Mouse (Mus musculus) embryonic facial prominence, embryonic 11.5 days (tissue): Measurements from ENCODE around the gene Slc25a47. TPM values are rescaled to one million over a fixed set of nuclear protein-coding genes. Genes with fewer than 3 reads are reported as not detected.

ENCODE experiments used
- ATAC-seq: fragments of 200-750 bp; cut with Nextera tagmentation; replicated peaks from 2 replicates; pipeline ENCODE4 v1.8.0; 2017; ENCODE audit warnings: low read depth; ENCODE audit not compliant: insufficient number of reproducible peaks, low FRiP score, low TSS enrichment
- DNase-seq: peaks from one replicate; pipeline ENCODE4 v3.0.0-alpha.2; 2015; ENCODE audit warnings: low spot score
- H3K27ac ChIP-seq: fragments of 300-500 bp; sonication (generic); replicated peaks from 2 replicates; pipeline ENCODE4 v1.5.1; 2014; ENCODE audit warnings: mild to moderate bottlenecking, low read depth, low read length, control low read depth
- H3K27me3 ChIP-seq: fragments of 300-500 bp; sonication (generic); 2 replicates; pipeline ENCODE4 v1.6.1; 2014; ENCODE audit warnings: mild to moderate bottlenecking, low read length, moderate library complexity, mixed read lengths; ENCODE audit not compliant: control insufficient read depth, insufficient read depth
- H3K36me3 ChIP-seq: fragments of 300-500 bp; sonication (generic); replicated peaks from 2 replicates; pipeline ENCODE4 v1.6.1; 2014; ENCODE audit warnings: low read depth, mild to moderate bottlenecking, low read length, moderate library complexity, mixed read lengths; ENCODE audit not compliant: control insufficient read depth, insufficient read depth
- H3K4me1 ChIP-seq: fragments of 300-500 bp; sonication (generic); 2 replicates; pipeline ENCODE4 v1.6.1; 2014; ENCODE audit warnings: low read length, mixed read lengths; ENCODE audit not compliant: control insufficient read depth, insufficient read depth
- H3K4me2 ChIP-seq: fragments of 300-500 bp; sonication (generic); 2 replicates; pipeline ENCODE4 v1.6.1; 2014; ENCODE audit warnings: low read depth, mild to moderate bottlenecking, control low read depth, low read length, moderate library complexity
- H3K4me3 ChIP-seq: fragments of 300-500 bp; sonication (generic); 2 replicates; pipeline ENCODE4 v1.5.1; 2014; ENCODE audit warnings: low read depth, low read length, control low read depth
- H3K9ac ChIP-seq: fragments of 300-500 bp; sonication (generic); replicated peaks from 2 replicates; pipeline ENCODE4 v1.6.1; 2014; ENCODE audit warnings: mild to moderate bottlenecking, control low read depth, low read length
- H3K9me3 ChIP-seq: fragments of 300-500 bp; sonication (generic); replicated peaks from 2 replicates; pipeline ENCODE4 v1.6.1; 2016; ENCODE audit warnings: mild to moderate bottlenecking, low read length, inconsistent platforms, mixed read lengths; ENCODE audit not compliant: control insufficient read depth
- WGBS: fragments of 180-500 bp; shearing (Covaris S2); extraction: QIAGEN DNeasy Blood & Tissue Kit; methylation state at CpG from one replicate; pipeline ENCODE4 v1.1.7; 2014; 5-methylcytosine and 5-hydroxymethylcytosine counted together
- polyA plus RNA-seq: library from polyadenylated mRNA; unstranded; fragments of >200 nt; fragmentation: Nextera tagmentation; extraction: Ambion mirVana; gene quantifications from 2 replicates; pipeline ENCODE4 v1.2.1, GENCODE M21; 2014

The Slc25a47 gene
- polyA plus RNA-seq, 1 experiment from 2014 or later: 11.8 TPM

- Histone ChIP-seq H3K4me2 (no peak overlapping the region), H3K4me3 (no peak overlapping the region), H3K36me3 (no peaks in the 10 kb centered on the region), H3K27ac (no peak overlapping the region), H3K27me3 (no peaks in the 10 kb centered on the region), H3K9me3 (no peaks in the 10 kb centered on the region), H3K9ac (no peak overlapping the region), H3K4me1 (no peaks in the 10 kb centered on the region)
- 87% methylated on average over 8 of the region's 8 CpGs for WGBS
- ATAC-seq: 0 out of 2 replicates have a peak, but pooled peaks have one; percentile 11
- DNase-seq: no peak
These were observed 17.0 kb downstream of the Slc25a47 start for GRCm38 (mm10) chr12:108852822-108853221.

GRCm38 (mm10) chr12:108855081-108855480, 19.2 kb downstream of the Slc25a47 start:
- Histone ChIP-seq H3K9ac (no peak overlapping the region), H3K4me2 (no peak overlapping the region), H3K4me1 (no peaks in the 10 kb centered on the region), H3K9me3 (no peaks in the 10 kb centered on the region), H3K4me3 (no peak overlapping the region), H3K36me3 (no peaks in the 10 kb centered on the region), H3K27me3 (no peaks in the 10 kb centered on the region), H3K27ac (no peak overlapping the region)
- 87% methylated on average over 10 of the region's 10 CpGs for WGBS
- ATAC-seq (no peak), DNase-seq (no peak)

GRCm38 (mm10) chr12:108856186-108856585, 20.3 kb downstream of the Slc25a47 start:
- H3K27me3 ChIP-seq: no peaks in the 10 kb centered on the region
- no peak for DNase-seq
- no peaks in the 10 kb centered on the region for H3K9me3 ChIP-seq
- H3K36me3 ChIP-seq: peaks cover 3% of the 10 kb centered on the region; the same call in 1 of the 2 replicates
- H3K4me3 ChIP-seq: no peak overlapping the region
- H3K4me2 ChIP-seq: no peak overlapping the region
- H3K9ac ChIP-seq: no peak overlapping the region
- no peaks in the 10 kb centered on the region for H3K4me1 ChIP-seq
- no peak for ATAC-seq
- 87% methylated on average over 8 of the region's 8 CpGs for WGBS
- no peak overlapping the region for H3K27ac ChIP-seq

GRCm38 (mm10) chr12:108857109-108857508, 21.3 kb downstream of the Slc25a47 start:
- ATAC-seq (no peak), DNase-seq (no peak)
- H3K36me3 ChIP-seq: peaks cover 3% of the 10 kb centered on the region; the same call in 1 of the 2 replicates
- no peak overlapping the region for H3K9ac ChIP-seq
- H3K4me3 ChIP-seq: no peak overlapping the region
- no peaks in the 10 kb centered on the region for H3K9me3 ChIP-seq
- H3K4me1 ChIP-seq: no peaks in the 10 kb centered on the region
- no peak overlapping the region for H3K4me2 ChIP-seq
- WGBS: 87% methylated on average over 7 of the region's 7 CpGs
- H3K27ac ChIP-seq: no peak overlapping the region
- no peaks in the 10 kb centered on the region for H3K27me3 ChIP-seq

GRCm38 (mm10) chr12:108857589-108858184, 21.8 kb downstream of the Slc25a47 start:
- Histone ChIP-seq H3K27ac (no peak overlapping the region), H3K9ac (no peak overlapping the region), H3K27me3 (no peaks in the 10 kb centered on the region), H3K4me1 (no peaks in the 10 kb centered on the region), H3K4me3 (no peak overlapping the region), H3K4me2 (no peak overlapping the region), H3K36me3 (peaks cover 3% of the 10 kb centered on the region), H3K9me3 (no peaks in the 10 kb centered on the region)
- DNase-seq (peak; percentile 9), ATAC-seq (no peak)
- 73% methylated on average over 7 of the region's 7 CpGs for WGBS

GRCm38 (mm10) chr12:108858486-108858885, 22.6 kb downstream of the Slc25a47 start:
- Histone ChIP-seq H3K9ac (no peak overlapping the region), H3K36me3 (peaks cover 3% of the 10 kb centered on the region), H3K27me3 (no peaks in the 10 kb centered on the region), H3K4me2 (no peak overlapping the region), H3K4me3 (no peak overlapping the region), H3K4me1 (no peaks in the 10 kb centered on the region), H3K9me3 (no peaks in the 10 kb centered on the region), H3K27ac (no peak overlapping the region)
- WGBS: 84% methylated on average over 5 of the region's 5 CpGs
- DNase-seq (no peak), ATAC-seq (no peak)

- no peaks in the 10 kb centered on the region for H3K4me1 ChIP-seq
- H3K27ac ChIP-seq: no peak overlapping the region
- ATAC-seq (no peak), DNase-seq (no peak)
- H3K27me3 ChIP-seq: no peaks in the 10 kb centered on the region
- no peak overlapping the region for H3K9ac ChIP-seq
- 88% methylated on average over 6 of the region's 6 CpGs for WGBS
- no peak overlapping the region for H3K4me2 ChIP-seq
- peaks cover 14% of the 10 kb centered on the region for H3K36me3 ChIP-seq
- no peak overlapping the region for H3K4me3 ChIP-seq
- H3K9me3 ChIP-seq: no peaks in the 10 kb centered on the region
These were observed 29.2 kb downstream of the Slc25a47 start for GRCm38 (mm10) chr12:108865007-108865494.

- H3K36me3 ChIP-seq: peaks cover 7% of the 10 kb centered on the region
- H3K27ac ChIP-seq: no peak overlapping the region
- 78% methylated on average over 2 of the region's 2 CpGs for WGBS
- no peaks in the 10 kb centered on the region for H3K27me3 ChIP-seq
- ATAC-seq: no peak
- DNase-seq: peak; percentile 14
- no peak overlapping the region for H3K4me3 ChIP-seq
- no peak overlapping the region for H3K4me2 ChIP-seq
- no peaks in the 10 kb centered on the region for H3K4me1 ChIP-seq
- no peak overlapping the region for H3K9ac ChIP-seq
- H3K9me3 ChIP-seq: no peaks in the 10 kb centered on the region
These were observed 33.7 kb downstream of the Slc25a47 start for GRCm38 (mm10) chr12:108869575-108869974.
